Mouse (Mus musculus): ENCODE data around the gene Dcbld1.
"Not testable (repeated sequence)": the region's sequence is repeated elsewhere in the genome, so short reads cannot be mapped to it uniquely, and the experiment has no call there.

Gene Dcbld1

GRCm38 (mm10) chr10:52277564-52277963 lies 44.1 kb downstream of the Dcbld1 start:
- DNase-seq (ENCODE audit: low read depth, low spot score); H3K27me3 ChIP-seq (ENCODE audit: control insufficient read depth, insufficient read depth, low read length, poor library complexity, severe bottlenecking); H3K36me3 ChIP-seq (ENCODE audit: control insufficient read depth, insufficient read depth, low read length, poor library complexity, severe bottlenecking): not testable (repeated sequence)

- no peak for DNase-seq (ENCODE audit: low read depth, low spot score)
- Histone ChIP-seq H3K36me3 (ENCODE audit: control insufficient read depth, insufficient read depth, low read length, poor library complexity, severe bottlenecking) (no peaks in the 10 kb centered on the region), H3K27me3 (ENCODE audit: control insufficient read depth, insufficient read depth, low read length, poor library complexity, severe bottlenecking) (no peaks in the 10 kb centered on the region)
Measured at GRCm38 (mm10) chr10:52278011-52278434, 44.6 kb downstream of the Dcbld1 start.

GRCm38 (mm10) chr10:52278866-52279265 lies 45.4 kb downstream of the Dcbld1 start:
- no peaks in the 10 kb centered on the region for H3K27me3 ChIP-seq (ENCODE audit: control insufficient read depth, insufficient read depth, low read length, poor library complexity, severe bottlenecking)
- H3K36me3 ChIP-seq (ENCODE audit: control insufficient read depth, insufficient read depth, low read length, poor library complexity, severe bottlenecking), result no peaks in the 10 kb centered on the region
- no peak for DNase-seq (ENCODE audit: low read depth, low spot score)

DNA sequence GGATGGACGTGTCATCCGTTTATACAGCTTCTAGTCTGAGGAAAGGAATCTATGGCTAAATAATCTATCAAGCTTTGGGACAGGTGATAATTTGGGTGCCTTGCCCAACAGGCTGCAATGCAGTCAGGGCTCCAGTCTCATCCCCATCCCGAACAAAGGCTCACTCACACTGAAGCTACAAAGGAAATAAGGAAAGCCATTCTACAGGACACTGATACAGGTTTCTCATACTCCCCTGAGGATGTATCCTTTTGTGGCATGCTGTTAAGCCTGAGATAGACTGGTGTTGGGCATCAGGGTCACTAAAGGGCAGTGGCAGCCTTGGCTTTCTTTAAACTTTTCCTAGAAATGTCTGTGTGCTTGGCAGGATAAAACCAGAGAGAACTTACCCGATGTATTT lies 46.5 kb downstream of the Dcbld1 start:
- Histone ChIP-seq H3K27me3 (ENCODE audit: control insufficient read depth, insufficient read depth, low read length, poor library complexity, severe bottlenecking) (no peaks in the 10 kb centered on the region), H3K36me3 (ENCODE audit: control insufficient read depth, insufficient read depth, low read length, poor library complexity, severe bottlenecking) (no peaks in the 10 kb centered on the region)
- DNase-seq (ENCODE audit: low read depth, low spot score), result no peak

- H3K27me3 ChIP-seq (ENCODE audit: control insufficient read depth, insufficient read depth, low read length, poor library complexity, severe bottlenecking), result no peaks in the 10 kb centered on the region
- no peaks in the 10 kb centered on the region for H3K36me3 ChIP-seq (ENCODE audit: control insufficient read depth, insufficient read depth, low read length, poor library complexity, severe bottlenecking)
- no peak for DNase-seq (ENCODE audit: low read depth, low spot score)
Measured at GRCm38 (mm10) chr10:52280623-52281022, 47.2 kb downstream of the Dcbld1 start.

DNA sequence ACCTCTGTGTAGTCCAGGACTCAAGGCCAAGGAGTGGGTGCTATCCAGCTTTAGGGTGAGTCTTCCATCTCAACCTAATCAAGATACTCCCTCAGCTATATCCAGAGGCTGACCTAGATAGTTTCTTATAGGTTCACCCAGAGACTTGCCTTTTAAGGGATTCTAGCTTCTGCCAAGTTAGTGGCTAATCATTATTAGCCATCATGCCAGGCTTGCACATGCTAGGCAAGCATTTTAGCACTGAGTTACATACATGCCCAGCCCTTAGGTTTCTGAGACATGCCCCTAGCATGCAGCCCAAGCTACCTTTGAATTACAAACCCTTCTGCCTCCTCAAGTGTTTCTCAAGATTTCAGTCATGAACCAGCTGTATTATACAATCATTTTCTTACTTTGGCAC lies 47.9 kb downstream of the Dcbld1 start:
- DNase-seq (ENCODE audit: low read depth, low spot score), result no peak
- Histone ChIP-seq H3K36me3 (ENCODE audit: control insufficient read depth, insufficient read depth, low read length, poor library complexity, severe bottlenecking) (no peaks in the 10 kb centered on the region), H3K27me3 (ENCODE audit: control insufficient read depth, insufficient read depth, low read length, poor library complexity, severe bottlenecking) (no peaks in the 10 kb centered on the region)

DNA sequence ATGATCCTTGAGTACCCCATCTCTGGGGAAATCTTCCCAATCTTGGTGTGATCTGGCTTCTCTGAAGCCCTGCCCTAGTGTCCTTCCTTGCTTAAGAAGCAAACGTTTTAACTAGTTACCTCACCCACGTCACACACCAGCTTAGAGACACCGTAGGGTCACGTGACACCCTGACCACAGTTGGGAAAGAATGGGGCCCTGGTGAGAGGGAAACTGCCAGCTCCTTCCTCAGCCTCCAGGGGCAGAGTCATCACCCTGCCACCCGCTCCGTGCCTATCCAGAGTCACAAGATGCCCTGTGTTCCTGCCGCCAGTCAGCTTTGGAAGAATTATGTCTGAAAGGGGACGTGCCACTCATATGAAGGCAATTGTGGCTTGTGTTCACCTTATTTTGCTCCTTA lies 51.2 kb downstream of the Dcbld1 start:
- no peak for DNase-seq (ENCODE audit: low read depth, low spot score)
- Histone ChIP-seq H3K27me3 (ENCODE audit: control insufficient read depth, insufficient read depth, low read length, poor library complexity, severe bottlenecking) (no peaks in the 10 kb centered on the region), H3K36me3 (ENCODE audit: control insufficient read depth, insufficient read depth, low read length, poor library complexity, severe bottlenecking) (no peaks in the 10 kb centered on the region)

DNA sequence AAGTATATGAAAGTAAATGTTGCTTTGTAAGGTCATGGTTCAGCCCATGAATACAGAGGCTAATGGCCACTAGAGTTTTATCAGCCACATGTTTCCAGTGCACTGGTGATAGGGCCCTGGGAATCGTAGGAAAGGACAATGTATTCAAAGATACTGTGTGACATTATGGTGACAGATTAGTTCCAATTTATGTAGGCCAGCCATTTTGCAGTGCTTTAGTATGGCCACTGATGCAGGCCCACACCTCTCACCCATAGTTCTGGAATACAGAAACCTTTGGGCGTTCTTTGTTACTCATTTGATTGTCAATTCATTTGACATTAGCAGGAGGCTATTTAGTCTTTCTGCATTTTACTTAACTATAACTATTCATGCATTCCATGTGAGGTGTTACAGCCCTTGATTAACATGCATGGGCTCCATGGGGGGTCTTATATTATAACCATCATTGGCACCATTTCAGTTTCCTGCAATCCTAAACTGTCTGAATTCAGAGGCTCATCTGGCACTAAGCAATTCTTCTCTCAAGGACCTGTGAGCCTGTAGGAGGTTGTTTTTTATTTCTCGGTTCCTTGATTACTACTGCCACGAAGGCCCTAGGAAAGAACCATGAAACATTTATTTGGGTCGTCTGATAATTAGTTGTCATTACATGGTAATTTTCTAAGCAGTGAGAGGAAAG lies 54.6 kb downstream of the Dcbld1 start:
- no peaks in the 10 kb centered on the region for H3K36me3 ChIP-seq (ENCODE audit: control insufficient read depth, insufficient read depth, low read length, poor library complexity, severe bottlenecking)
- H3K27me3 ChIP-seq (ENCODE audit: control insufficient read depth, insufficient read depth, low read length, poor library complexity, severe bottlenecking), result no peaks in the 10 kb centered on the region
- no peak for DNase-seq (ENCODE audit: low read depth, low spot score)

DNA sequence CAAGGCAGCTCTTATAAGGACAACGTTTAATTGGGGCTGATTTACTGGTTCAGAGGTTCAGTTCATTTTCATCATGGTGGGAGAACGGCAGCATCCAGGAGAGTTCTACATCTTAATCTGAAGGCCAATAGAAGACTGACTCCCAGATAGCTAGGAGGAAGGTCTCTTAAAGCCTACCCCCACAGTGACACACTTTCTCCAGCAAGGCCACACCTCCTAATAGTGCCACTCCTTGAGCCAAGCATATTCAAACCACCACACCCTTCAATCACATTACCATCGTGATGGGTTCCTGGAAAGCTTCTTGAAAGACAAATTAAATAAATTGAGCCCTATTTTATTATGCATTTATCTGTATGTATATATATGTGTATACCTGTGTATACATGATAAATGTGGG lies 55.8 kb downstream of the Dcbld1 start:
- Histone ChIP-seq H3K36me3 (ENCODE audit: control insufficient read depth, insufficient read depth, low read length, poor library complexity, severe bottlenecking) (no peaks in the 10 kb centered on the region), H3K27me3 (ENCODE audit: control insufficient read depth, insufficient read depth, low read length, poor library complexity, severe bottlenecking) (no peaks in the 10 kb centered on the region)
- no peak for DNase-seq (ENCODE audit: low read depth, low spot score)

- not testable (repeated sequence) for DNase-seq (ENCODE audit: low read depth, low spot score); H3K36me3 ChIP-seq (ENCODE audit: control insufficient read depth, insufficient read depth, low read length, poor library complexity, severe bottlenecking); H3K27me3 ChIP-seq (ENCODE audit: control insufficient read depth, insufficient read depth, low read length, poor library complexity, severe bottlenecking)
Measured at GRCm38 (mm10) chr10:52292391-52292790, 59.0 kb downstream of the Dcbld1 start.

- no peak for DNase-seq (ENCODE audit: low read depth, low spot score)
- Histone ChIP-seq H3K36me3 (ENCODE audit: control insufficient read depth, insufficient read depth, low read length, poor library complexity, severe bottlenecking) (no peaks in the 10 kb centered on the region), H3K27me3 (ENCODE audit: control insufficient read depth, insufficient read depth, low read length, poor library complexity, severe bottlenecking) (no peaks in the 10 kb centered on the region)
Measured at GRCm38 (mm10) chr10:52293921-52294577, 60.6 kb downstream of the Dcbld1 start.

DNA sequence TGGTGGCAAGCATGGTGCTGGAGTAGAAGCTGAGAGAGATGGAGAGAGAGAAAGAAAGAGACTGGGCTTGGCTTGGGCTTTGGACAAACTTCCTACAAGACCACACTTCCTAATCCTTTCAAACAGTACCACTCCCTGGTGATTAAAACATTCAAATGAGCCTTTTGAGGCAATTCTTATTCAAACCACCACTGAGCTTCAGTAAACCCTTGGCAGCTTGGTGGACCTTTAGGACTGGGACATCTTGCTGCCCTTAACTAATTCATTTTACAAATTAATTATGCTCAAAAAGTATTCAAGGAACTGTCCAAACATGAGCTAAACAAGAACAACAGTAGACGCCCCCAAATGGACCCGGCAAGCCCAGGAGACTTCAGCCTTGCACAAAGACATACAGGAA lies 62.5 kb downstream of the Dcbld1 start:
- no peaks in the 10 kb centered on the region for H3K36me3 ChIP-seq (ENCODE audit: control insufficient read depth, insufficient read depth, low read length, poor library complexity, severe bottlenecking)
- no peaks in the 10 kb centered on the region for H3K27me3 ChIP-seq (ENCODE audit: control insufficient read depth, insufficient read depth, low read length, poor library complexity, severe bottlenecking)
- no peak for DNase-seq (ENCODE audit: low read depth, low spot score)

- not testable (repeated sequence) for H3K27me3 ChIP-seq (ENCODE audit: control insufficient read depth, insufficient read depth, low read length, poor library complexity, severe bottlenecking); H3K36me3 ChIP-seq (ENCODE audit: control insufficient read depth, insufficient read depth, low read length, poor library complexity, severe bottlenecking); DNase-seq (ENCODE audit: low read depth, low spot score)
Measured at GRCm38 (mm10) chr10:52298568-52298967, 65.1 kb downstream of the Dcbld1 start.

- H3K27me3 ChIP-seq (ENCODE audit: control insufficient read depth, insufficient read depth, low read length, poor library complexity, severe bottlenecking), result no peaks in the 10 kb centered on the region
- DNase-seq (ENCODE audit: low read depth, low spot score), result no peak
- no peaks in the 10 kb centered on the region for H3K36me3 ChIP-seq (ENCODE audit: control insufficient read depth, insufficient read depth, low read length, poor library complexity, severe bottlenecking)
Measured at GRCm38 (mm10) chr10:52301766-52302165, 68.3 kb downstream of the Dcbld1 start.

DNA sequence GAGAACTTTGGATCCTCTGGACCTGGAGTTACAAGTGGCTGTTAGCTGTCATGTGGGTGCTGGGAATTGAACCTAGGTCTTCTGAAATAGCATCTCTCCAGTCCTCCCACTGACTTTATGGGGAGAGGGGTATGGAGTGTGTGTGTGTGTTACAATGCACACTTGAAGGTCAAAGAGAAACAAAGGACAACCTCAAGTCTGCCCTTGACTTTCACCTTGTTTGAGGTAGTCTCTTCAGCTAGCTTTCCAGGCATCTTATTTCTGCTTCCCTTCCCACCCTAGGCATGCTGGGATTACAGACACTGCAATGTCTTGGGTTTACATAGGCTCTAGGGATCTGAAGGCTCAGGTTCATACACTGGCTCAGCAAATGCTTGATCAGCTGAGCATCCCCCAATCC lies 68.9 kb downstream of the Dcbld1 start:
- Histone ChIP-seq H3K27me3 (ENCODE audit: control insufficient read depth, insufficient read depth, low read length, poor library complexity, severe bottlenecking) (no peaks in the 10 kb centered on the region), H3K36me3 (ENCODE audit: control insufficient read depth, insufficient read depth, low read length, poor library complexity, severe bottlenecking) (no peaks in the 10 kb centered on the region)
- no peak for DNase-seq (ENCODE audit: low read depth, low spot score)

DNA sequence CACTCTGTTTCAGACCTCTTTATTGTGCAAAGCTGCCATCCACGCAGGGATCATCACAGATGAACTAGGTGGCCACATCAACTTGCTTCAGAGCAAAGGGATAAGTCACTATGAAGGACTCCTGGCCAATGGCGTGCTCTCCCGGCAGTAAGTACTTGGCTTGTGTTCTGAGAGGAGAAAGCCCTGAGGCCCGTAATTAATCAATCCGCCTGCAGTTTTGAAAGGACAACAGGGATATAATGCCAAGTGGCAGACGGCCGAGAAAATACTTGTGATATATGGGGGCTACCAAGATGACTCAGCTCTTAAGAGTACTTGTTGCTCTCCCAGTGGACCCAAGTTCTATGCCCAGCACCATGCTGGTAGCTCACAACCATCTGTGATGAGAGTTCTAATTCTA lies 71.2 kb downstream of the Dcbld1 start:
- H3K27me3 ChIP-seq (ENCODE audit: control insufficient read depth, insufficient read depth, low read length, poor library complexity, severe bottlenecking), result no peaks in the 10 kb centered on the region
- no peaks in the 10 kb centered on the region for H3K36me3 ChIP-seq (ENCODE audit: control insufficient read depth, insufficient read depth, low read length, poor library complexity, severe bottlenecking)
- no peak for DNase-seq (ENCODE audit: low read depth, low spot score)
